Mouse (Mus musculus) layer of hippocampus, adult 8-10 months (tissue): ENCODE measurements around the gene Nrsn1. TPM values are rescaled to one million over a fixed set of nuclear protein-coding genes. Genes with fewer than 3 reads are reported as not detected.
"Not testable (repeated sequence)": the region's sequence is repeated elsewhere in the genome, so short reads cannot be mapped to it uniquely, and the experiment has no call there.

Experiments used
- DNase-seq, 2 experiments: peaks; one replicate each; pipeline ENCODE4 v3.0.0; 2022; ENCODE audit warnings: low spot score in 2 of 2
- total RNA-seq, 4 experiments: library from RNA; stranded (reverse); gene quantifications; 2 replicates each; pipeline ENCODE4 v1.2.4; 2022

The Nrsn1 gene
- 100 to 1,000 TPM; 287 to 349 (median 321) TPM for total RNA-seq

DNA sequence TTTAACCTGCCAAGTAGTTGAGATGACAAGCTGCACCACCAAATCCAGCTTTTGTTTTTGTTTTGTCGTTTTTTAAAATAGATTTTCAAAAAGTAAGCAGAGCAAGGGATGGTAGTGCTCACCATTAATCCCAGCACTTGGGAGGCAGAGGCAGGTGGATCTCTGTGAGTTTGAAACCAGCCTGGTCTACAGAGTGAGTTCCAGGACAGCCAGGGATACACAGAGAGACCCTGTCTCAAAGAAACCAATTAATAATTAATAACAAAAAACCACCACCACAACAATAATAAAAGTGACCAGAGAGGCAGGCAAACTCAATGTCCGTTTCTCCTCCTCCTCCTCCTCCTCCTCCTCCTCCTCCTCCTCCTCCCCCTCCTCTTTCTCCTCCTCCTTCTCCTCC lies at the start of gene Nrsn1:
TSS of gene Nrsn1 (minus strand) at position 101 of the 400 bp plus-strand sequence.
- DNase-seq, result not testable (repeated sequence)

DNA sequence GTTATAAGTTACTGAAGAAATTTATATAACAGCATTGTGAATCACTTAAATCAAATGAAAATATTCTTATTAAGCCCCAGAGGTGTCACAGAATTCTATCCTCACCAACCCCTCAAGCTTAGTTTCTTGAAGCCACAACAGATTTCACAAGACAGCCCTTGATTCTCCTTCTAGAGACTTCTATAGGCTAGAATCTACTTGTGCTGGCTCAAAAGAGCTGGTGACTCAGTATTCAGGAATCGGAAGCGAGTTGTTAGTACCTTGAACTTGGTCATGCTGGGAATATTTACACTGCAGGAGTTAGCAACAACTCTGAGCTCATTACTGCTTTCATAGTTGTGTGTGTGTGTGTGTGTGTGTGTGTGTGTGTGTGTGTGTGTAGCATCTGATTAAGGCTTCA lies 41.8 kb upstream of the Nrsn1 start:
- no peak for DNase-seq

DNA sequence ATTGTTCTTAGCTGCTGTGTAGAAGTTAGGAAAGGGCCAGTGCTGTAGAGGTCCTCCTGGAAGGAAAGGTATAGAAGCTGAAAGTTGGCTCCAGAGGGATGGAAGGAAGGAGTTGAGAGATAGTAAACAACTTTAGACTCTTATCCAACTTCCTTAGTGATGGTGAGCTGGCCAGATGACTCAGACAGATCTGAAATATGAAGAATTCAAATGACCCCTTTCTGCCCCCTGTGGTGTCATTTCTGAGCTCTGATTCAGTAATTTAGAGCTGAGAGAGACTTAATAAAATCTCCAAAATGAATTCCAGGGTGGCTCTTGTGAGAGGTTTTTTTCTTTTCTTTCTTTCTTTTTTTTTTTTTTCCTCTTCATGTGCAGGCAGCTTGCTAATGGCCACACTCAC lies 39.8 kb upstream of the Nrsn1 start:
- DNase-seq, result no peak

DNA sequence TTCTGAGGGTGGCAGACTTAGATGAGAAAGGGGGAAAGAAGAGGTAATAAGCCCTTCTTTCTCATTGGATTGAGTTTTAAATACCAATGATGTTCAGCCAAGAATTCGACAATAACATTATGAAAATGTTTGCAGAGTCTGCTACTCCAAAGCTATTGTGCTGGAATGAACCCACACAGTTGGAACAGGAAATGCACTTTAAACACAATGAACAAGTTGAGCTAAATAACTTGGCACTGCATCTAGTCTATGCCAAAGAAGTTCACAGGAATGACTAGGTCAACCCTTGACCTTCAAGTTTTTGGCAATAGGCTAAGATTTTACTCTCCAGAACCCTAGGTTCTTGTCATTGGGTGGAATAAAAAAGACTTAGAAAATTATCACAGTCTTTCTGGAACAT lies 18.4 kb upstream of the Nrsn1 start:
- DNase-seq, result no peak

GRCm38 (mm10) chr13:25274934-25275565 lies 4.7 kb upstream of the Nrsn1 start:
- DNase-seq, result no peak

GRCm38 (mm10) chr13:25272189-25272588 lies 1.9 kb upstream of the Nrsn1 start:
- no peak for DNase-seq

GRCm38 (mm10) chr13:25269569-25270268 lies 583 bp downstream of the Nrsn1 start:
- DNase-seq, result peak; percentile 43 to 58

- DNase-seq, result no peak
These were observed 1.3 kb downstream of the Nrsn1 start for GRCm38 (mm10) chr13:25269039-25269438.

DNA sequence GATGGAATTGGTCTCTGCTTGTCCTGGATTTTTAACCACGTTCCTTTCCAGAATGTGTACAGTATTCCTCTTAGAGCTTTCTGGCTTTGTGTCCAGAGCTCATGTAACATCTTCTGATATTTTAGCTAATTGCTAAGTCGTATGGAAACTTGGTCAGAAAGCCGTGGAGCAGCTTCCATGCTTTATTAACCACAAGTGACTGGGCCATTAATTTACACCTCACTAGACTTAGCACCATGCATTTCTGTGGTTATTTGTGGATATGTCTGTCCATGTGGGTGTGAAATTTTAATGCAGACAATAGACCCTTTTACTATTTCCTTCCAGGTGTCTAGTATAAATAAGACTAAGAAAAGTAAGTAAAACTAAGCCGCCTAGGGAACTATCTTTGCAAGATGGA lies 7.6 kb downstream of the Nrsn1 start:
- DNase-seq, result no peak

- DNase-seq, result no peak
These were observed 12.7 kb downstream of the Nrsn1 start for GRCm38 (mm10) chr13:25257608-25258007.

- no peak for DNase-seq
These were observed 15.6 kb downstream of the Nrsn1 start for GRCm38 (mm10) chr13:25254478-25255263.

DNA sequence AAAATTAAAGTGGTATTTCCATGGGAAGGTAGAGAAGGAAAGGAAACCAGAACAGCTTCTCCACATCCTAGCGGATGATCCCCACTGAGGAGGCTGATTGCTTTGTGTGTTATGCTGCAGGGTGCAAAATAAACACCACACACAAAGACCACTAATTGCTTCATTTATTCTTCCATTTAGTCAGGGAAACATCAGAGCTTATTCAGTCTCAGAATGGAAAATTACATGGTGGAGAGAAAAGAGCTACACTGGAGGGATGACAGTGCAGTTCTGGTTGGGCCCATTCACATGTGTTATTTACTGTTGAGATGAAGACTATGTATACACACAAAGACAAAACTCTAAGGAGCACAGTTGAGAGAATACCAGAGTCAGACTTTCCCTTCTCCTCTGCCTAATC lies 18.4 kb downstream of the Nrsn1 start:
- no peak for DNase-seq

DNA sequence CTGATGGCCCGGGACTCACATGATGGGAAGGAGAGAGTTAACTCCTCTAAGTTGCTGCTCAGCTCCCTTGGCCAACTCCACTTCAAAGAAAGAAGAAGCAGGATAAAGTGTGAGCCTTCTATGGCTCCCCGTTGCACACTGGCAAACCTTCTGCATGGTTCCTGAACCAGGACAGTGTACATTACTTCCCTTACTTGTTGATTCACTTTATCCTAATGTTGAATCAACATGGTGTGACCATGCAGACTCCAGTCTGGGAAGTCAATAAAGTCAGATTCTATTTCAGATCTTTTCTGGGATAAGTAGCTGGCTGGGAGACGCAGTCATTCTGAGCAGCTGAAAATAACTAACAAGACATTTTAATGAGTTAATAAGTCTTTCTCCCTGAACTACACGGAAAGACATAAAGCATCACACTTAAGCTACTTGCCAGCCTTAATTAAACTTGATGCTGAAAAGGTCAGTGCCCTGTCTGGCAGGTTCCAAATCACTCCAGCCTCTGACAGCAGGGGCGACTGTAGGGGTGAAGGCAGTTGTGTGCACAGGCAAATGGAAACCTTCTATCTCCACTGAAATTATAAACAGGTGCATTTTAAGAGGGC lies 50.0 kb downstream of the Nrsn1 start:
- DNase-seq, result no peak

DNA sequence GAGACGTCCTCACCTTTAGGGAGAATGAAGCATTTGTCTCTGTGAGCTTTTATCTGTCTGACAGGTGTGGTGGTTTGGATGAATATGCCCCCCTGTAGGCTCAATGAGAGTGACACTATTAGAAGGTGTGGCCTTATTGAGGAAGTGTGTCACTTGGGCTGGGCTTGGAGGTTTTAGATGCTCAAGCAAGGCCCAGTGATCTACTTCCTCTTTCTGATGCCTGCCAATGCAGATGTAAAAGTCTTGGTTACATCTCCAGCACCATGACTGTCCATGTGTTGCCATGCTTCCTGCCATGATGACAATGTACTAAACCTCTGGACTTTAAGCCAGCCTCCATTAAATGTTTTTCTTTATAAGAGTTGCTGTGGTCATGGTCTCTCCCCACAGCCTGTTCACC lies 51.9 kb downstream of the Nrsn1 start:
- DNase-seq, result no peak

GRCm38 (mm10) chr13:25206950-25207349 lies 63.4 kb downstream of the Nrsn1 start:
- no peak for DNase-seq

Other genes with a start within 250 kb of the Nrsn1 start
- 10 to 100 TPM; 10.3 to 16.6 (median 14.1) TPM for gene Dcdc2a, start 214.5 kb downstream of the Nrsn1 start, total RNA-seq